Mouse (Mus musculus): Measurements from ENCODE around the gene Tns2. TPM values are rescaled to one million over a fixed set of nuclear protein-coding genes. Genes with fewer than 3 reads are reported as not detected.

The Tns2 gene
- polyA plus RNA-seq (2012; rRNA removed): 26.4 and 42.5 TPM in 2 replicates

GRCm38 (mm10) chr15:102100161-102100981 is at the start of gene Tns2:
Gene Tns2 (plus strand): TSS chr15:102100413.
- no peaks in the 10 kb centered on the region for H3K27me3 ChIP-seq (ENCODE audit: control insufficient read depth, insufficient read depth, low read length)
- H3K4me3 ChIP-seq (ENCODE audit: low read depth, low read length): peak within 1 kb of the TSS; percentile 79
- WGBS: under 1% methylated on average over 76 of the region's 82 CpGs
- peak within 1 kb of the TSS; percentile 71 for H3K27ac ChIP-seq (ENCODE audit: insufficient read depth, low read depth, low read length)
- H3K4me1 ChIP-seq (ENCODE audit: control insufficient read depth, insufficient read depth, insufficient read length, low read length): peaks cover 27% of the 10 kb centered on the region
- TF ChIP-seq CTCF (IDR thresholded peaks at IDR 0.05; ENCODE audit: extremely low read depth, insufficient read length, insufficient replicate concordance, low read depth, low read length) (peak; percentile 39; the same call in 1 of the 2 replicates), POLR2A (IDR thresholded peaks at IDR 0.05; ENCODE audit: low read depth, low read length) (peak; percentile 23)
- peaks cover 11% of the 10 kb centered on the region for H3K36me3 ChIP-seq (ENCODE audit: control insufficient read depth, insufficient read depth, low read length)

- H3K27ac ChIP-seq (ENCODE audit: insufficient read depth, low read depth, low read length): peak overlapping the region; percentile 14
- H3K4me1 ChIP-seq (ENCODE audit: control insufficient read depth, insufficient read depth, insufficient read length, low read length): peaks cover 3% of the 10 kb centered on the region; the same call in 1 of the 2 replicates
- TF ChIP-seq POLR2A (IDR thresholded peaks at IDR 0.05; ENCODE audit: low read depth, low read length) (no peak), CTCF (IDR thresholded peaks at IDR 0.05; ENCODE audit: extremely low read depth, insufficient read length, insufficient replicate concordance, low read depth, low read length) (no peak)
- no peaks in the 10 kb centered on the region for H3K27me3 ChIP-seq (ENCODE audit: control insufficient read depth, insufficient read depth, low read length)
- no peaks in the 10 kb centered on the region for H3K36me3 ChIP-seq (ENCODE audit: control insufficient read depth, insufficient read depth, low read length)
- peak overlapping the region; percentile 47 for H3K4me3 ChIP-seq (ENCODE audit: low read depth, low read length)
- WGBS: 2% methylated on average over 29 of the region's 33 CpGs
Measured at GRCm38 (mm10) chr15:102051920-102052683, 48.1 kb upstream of the Tns2 start.

DNA sequence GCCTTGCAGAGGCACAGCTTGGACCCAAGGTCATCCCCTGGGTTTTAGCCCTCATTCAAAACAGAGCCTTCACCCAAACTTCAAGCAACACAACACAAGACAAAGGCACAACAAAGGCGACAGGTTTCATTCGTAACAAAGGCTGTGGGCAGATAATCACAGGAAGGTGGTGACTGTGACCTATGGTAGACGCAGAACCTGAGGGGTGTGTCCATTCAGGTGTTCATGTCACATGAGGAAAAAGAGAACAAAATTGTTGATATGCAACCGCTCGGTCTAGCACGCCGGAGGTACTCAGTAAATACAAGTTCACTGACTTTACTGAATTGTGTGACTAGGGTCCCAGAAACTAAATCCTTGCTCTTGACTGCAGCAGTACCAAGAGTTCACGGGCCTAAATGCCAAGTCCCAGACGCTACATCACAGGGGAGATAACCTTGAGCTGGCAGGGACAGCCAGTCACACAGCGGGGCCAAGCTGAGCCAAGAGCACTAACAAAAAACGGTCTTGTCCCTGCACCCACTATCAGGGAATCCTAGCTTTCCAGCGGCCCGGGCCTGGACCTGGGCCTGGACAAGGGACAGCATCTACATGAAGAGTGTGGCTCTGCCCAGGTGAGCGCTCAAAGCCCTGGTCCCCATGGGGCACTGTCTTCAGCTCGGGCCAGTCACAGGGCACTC is 43.6 kb upstream of the Tns2 start:
- Histone ChIP-seq H3K36me3 (ENCODE audit: control insufficient read depth, insufficient read depth, low read length) (no peaks in the 10 kb centered on the region), H3K27ac (ENCODE audit: insufficient read depth, low read depth, low read length) (no peak overlapping the region), H3K27me3 (ENCODE audit: control insufficient read depth, insufficient read depth, low read length) (no peaks in the 10 kb centered on the region), H3K4me3 (ENCODE audit: low read depth, low read length) (no peak overlapping the region), H3K4me1 (ENCODE audit: control insufficient read depth, insufficient read depth, insufficient read length, low read length) (peaks cover 3% of the 10 kb centered on the region; the same call in 1 of the 2 replicates)
- 53% methylated on average over 15 of the region's 15 CpGs for WGBS
- TF ChIP-seq POLR2A (IDR thresholded peaks at IDR 0.05; ENCODE audit: low read depth, low read length) (no peak), CTCF (IDR thresholded peaks at IDR 0.05; ENCODE audit: extremely low read depth, insufficient read length, insufficient replicate concordance, low read depth, low read length) (no peak)

GRCm38 (mm10) chr15:102065661-102066325 is 34.4 kb upstream of the Tns2 start:
- H3K4me3 ChIP-seq (ENCODE audit: low read depth, low read length): no peak overlapping the region
- peaks cover 11% of the 10 kb centered on the region; the same call in 1 of the 2 replicates for H3K4me1 ChIP-seq (ENCODE audit: control insufficient read depth, insufficient read depth, insufficient read length, low read length)
- no peaks in the 10 kb centered on the region for H3K27me3 ChIP-seq (ENCODE audit: control insufficient read depth, insufficient read depth, low read length)
- H3K36me3 ChIP-seq (ENCODE audit: control insufficient read depth, insufficient read depth, low read length): no peaks in the 10 kb centered on the region
- TF ChIP-seq CTCF (IDR thresholded peaks at IDR 0.05; ENCODE audit: extremely low read depth, insufficient read length, insufficient replicate concordance, low read depth, low read length) (peak; percentile 100), POLR2A (IDR thresholded peaks at IDR 0.05; ENCODE audit: low read depth, low read length) (no peak)
- H3K27ac ChIP-seq (ENCODE audit: insufficient read depth, low read depth, low read length): no peak overlapping the region
- WGBS: 2% methylated on average over 20 of the region's 20 CpGs

GRCm38 (mm10) chr15:102070476-102071467 is 29.4 kb upstream of the Tns2 start:
- H3K27ac ChIP-seq (ENCODE audit: insufficient read depth, low read depth, low read length): peak overlapping the region; percentile 90
- WGBS: 31% methylated on average over 13 of the region's 13 CpGs
- peaks cover 7% of the 10 kb centered on the region; the same call in 1 of the 2 replicates for H3K4me1 ChIP-seq (ENCODE audit: control insufficient read depth, insufficient read depth, insufficient read length, low read length)
- no peaks in the 10 kb centered on the region for H3K27me3 ChIP-seq (ENCODE audit: control insufficient read depth, insufficient read depth, low read length)
- TF ChIP-seq POLR2A (IDR thresholded peaks at IDR 0.05; ENCODE audit: low read depth, low read length): no peak; the same call in 1 of the 2 replicates
- TF ChIP-seq CTCF (IDR thresholded peaks at IDR 0.05; ENCODE audit: extremely low read depth, insufficient read length, insufficient replicate concordance, low read depth, low read length): no peak
- H3K36me3 ChIP-seq (ENCODE audit: control insufficient read depth, insufficient read depth, low read length): no peaks in the 10 kb centered on the region
- no peak overlapping the region for H3K4me3 ChIP-seq (ENCODE audit: low read depth, low read length)
